Comparison of ENCODE assay signal across 9 mouse cellular contexts in the genomic region with DNA sequence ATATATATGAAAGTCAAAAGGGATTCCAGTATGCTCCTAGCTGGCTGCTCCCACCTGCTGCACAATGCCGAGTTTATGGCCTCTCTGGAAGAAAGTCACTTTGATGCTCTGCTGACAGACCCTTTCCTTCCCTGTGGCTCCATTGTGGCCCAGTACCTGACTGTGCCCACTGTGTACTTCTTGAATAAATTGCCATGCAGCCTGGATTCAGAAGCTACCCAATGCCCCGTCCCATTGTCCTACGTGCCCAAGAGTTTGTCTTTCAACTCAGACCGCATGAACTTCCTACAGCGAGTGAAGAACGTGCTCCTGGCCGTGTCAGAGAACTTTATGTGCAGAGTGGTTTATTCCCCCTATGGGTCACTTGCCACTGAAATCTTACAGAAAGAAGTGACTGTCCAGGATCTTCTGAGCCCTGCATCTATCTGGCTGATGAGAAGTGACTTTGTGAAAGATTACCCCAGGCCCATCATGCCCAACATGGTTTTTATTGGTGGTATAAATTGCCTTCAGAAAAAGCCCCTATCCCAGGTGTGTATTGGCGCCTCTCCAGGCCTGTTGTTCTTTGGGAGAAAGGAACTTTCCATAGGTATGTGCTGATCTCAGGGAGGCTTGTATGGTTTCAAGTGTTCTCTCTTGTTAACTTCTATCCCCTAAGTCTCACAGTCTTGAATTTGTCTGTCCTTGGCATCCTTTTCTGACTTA. TPM values are rescaled to one million over a fixed set of nuclear protein-coding genes. Genes with fewer than 3 reads are reported as not detected.
A peak's percentile ranks its signal among the peaks of the same experiment; 100 is the strongest.
DNase-seq lines count a peak whose midpoint lies in the region; ATAC-seq and TF ChIP-seq lines count a peak whose summit lies in the region.
"Had no signal": no experiment of that assay in that cellular context is flagged by ENCODE, and none has a peak within 500 bp of the region (broad histone marks: within the 10 kb centered on the region; RNA-seq: fewer than 3 reads in every experiment).

No protein-coding gene starts in this region.

- no peak overlapping the region for H3K27ac ChIP-seq in midbrain, embryonic 10.5 days (replicated peaks)
- H3K27ac ChIP-seq in midbrain, embryonic 13.5 days: no peak overlapping the region
- no peak overlapping the region for H3K27ac ChIP-seq in intestine, postnatal 0 days (ENCODE audit: low read depth, low read length)
- H3K27ac ChIP-seq in stomach, embryonic 16.5 days (ENCODE audit: low read length): no peak overlapping the region

- H3K4me3 ChIP-seq in midbrain, embryonic 10.5 days: no peak overlapping the region
- H3K4me3 ChIP-seq in midbrain, embryonic 13.5 days (replicated peaks): no peak overlapping the region
- H3K4me3 ChIP-seq in intestine, postnatal 0 days (ENCODE audit: low read depth, low read length): no peak overlapping the region
- H3K4me3 ChIP-seq in stomach, embryonic 16.5 days (replicated peaks; ENCODE audit: low read length): no peak overlapping the region

- peaks cover 3% of the 10 kb centered on the region for H3K9me3 ChIP-seq in midbrain, embryonic 10.5 days (replicated peaks)
- peaks cover 59% of the 10 kb centered on the region for H3K9me3 ChIP-seq in midbrain, embryonic 13.5 days
- H3K9me3 ChIP-seq in intestine, postnatal 0 days (ENCODE audit: control insufficient read depth): peaks cover 49% of the 10 kb centered on the region
- peaks cover 56% of the 10 kb centered on the region for H3K9me3 ChIP-seq in stomach, embryonic 16.5 days (replicated peaks; ENCODE audit: control insufficient read depth, low read length)

- no peak for TF ChIP-seq CTCF in intestine, postnatal 0 days (IDR thresholded peaks at IDR 0.05; ENCODE audit: low read depth)

- H3K27me3 ChIP-seq in midbrain, embryonic 10.5 days (ENCODE audit: low read depth, poor library complexity, severe bottlenecking): 0 out of 2 replicates have a peak, but pooled peaks cover 1% of the 10 kb centered on the region
- no peaks in the 10 kb centered on the region for H3K27me3 ChIP-seq in midbrain, embryonic 13.5 days
- no peaks in the 10 kb centered on the region for H3K27me3 ChIP-seq in intestine, postnatal 0 days (replicated peaks; ENCODE audit: control insufficient read depth, insufficient read depth, low read length)
- no peaks in the 10 kb centered on the region for H3K27me3 ChIP-seq in stomach, embryonic 16.5 days (ENCODE audit: control insufficient read depth, insufficient read depth, low read length)
- H3K27me3 ChIP-seq: CH12.LX had no signal

- H3K9ac ChIP-seq in midbrain, embryonic 13.5 days (replicated peaks): no peak overlapping the region
- no peak overlapping the region for H3K9ac ChIP-seq in intestine, postnatal 0 days (ENCODE audit: low read depth, low read length)
- no peak overlapping the region for H3K9ac ChIP-seq in stomach, embryonic 16.5 days (ENCODE audit: low read length)

- 64% methylated on average over 8 of the region's 8 CpGs for WGBS in midbrain, embryonic 10.5 days
- 62% methylated on average over 8 of the region's 8 CpGs for WGBS in midbrain, embryonic 13.5 days
- 57% methylated on average over 8 of the region's 8 CpGs for WGBS in intestine, postnatal 0 days
- WGBS in stomach, embryonic 16.5 days: 60% methylated on average over 8 of the region's 8 CpGs

- ATAC-seq in midbrain, embryonic 13.5 days: no peak
- peak; percentile 1; the same call in 1 of the 2 replicates for ATAC-seq in intestine, postnatal 0 days
- 0 out of 2 replicates have a peak, but pooled peaks have one; percentile 15 for ATAC-seq in stomach, embryonic 16.5 days (ENCODE audit: insufficient read depth, low FRiP score)

- H3K4me2 ChIP-seq in midbrain, embryonic 13.5 days (replicated peaks): no peak overlapping the region
- peak overlapping the region; percentile 0 for H3K4me2 ChIP-seq in intestine, postnatal 0 days (replicated peaks; ENCODE audit: low read depth)
- no peak overlapping the region for H3K4me2 ChIP-seq in stomach, embryonic 16.5 days (ENCODE audit: low read depth, low read length)

- H3K36me3 ChIP-seq in midbrain, embryonic 10.5 days: no peaks in the 10 kb centered on the region
- no peaks in the 10 kb centered on the region for H3K36me3 ChIP-seq in midbrain, embryonic 13.5 days
- H3K36me3 ChIP-seq in intestine, postnatal 0 days (ENCODE audit: control insufficient read depth, insufficient read depth): no peaks in the 10 kb centered on the region
- no peaks in the 10 kb centered on the region for H3K36me3 ChIP-seq in stomach, embryonic 16.5 days (ENCODE audit: control insufficient read depth, insufficient read depth, low read length)

- H3K4me1 ChIP-seq in midbrain, embryonic 10.5 days: no peaks in the 10 kb centered on the region
- H3K4me1 ChIP-seq in midbrain, embryonic 13.5 days (replicated peaks): no peaks in the 10 kb centered on the region
- 0 out of 2 replicates have a peak, but pooled peaks cover 2% of the 10 kb centered on the region for H3K4me1 ChIP-seq in intestine, postnatal 0 days (replicated peaks; ENCODE audit: control insufficient read depth, insufficient read depth, low read length)
- H3K4me1 ChIP-seq in stomach, embryonic 16.5 days (ENCODE audit: control insufficient read depth, insufficient read depth, low read length): no peaks in the 10 kb centered on the region

- DNase-seq in cerebellum, postnatal 10 days: peak; percentile 14 to 19
- DNase-seq in cerebellum, adult 8-10 months: no peak
- peak; percentile 25 for DNase-seq in midbrain, embryonic 10.5 days (ENCODE audit: low spot score)
- no peak for DNase-seq in cerebellum, postnatal 4 days (ENCODE audit: low spot score in 2 of 2)
- no peak for DNase-seq in right cerebral cortex, adult 18-20 months

RNA-seq across cellular contexts. Expression of a gene that starts 0.7 kb away (rescaled TPM):
- polyA plus RNA-seq in midbrain, embryonic 10.5 days (2016; fragmentation: Nextera tagmentation; extraction: Ambion mirVana): not detected in 2 replicates
- not detected in 2 replicates for polyA plus RNA-seq in midbrain, embryonic 13.5 days (2015; fragmentation: Nextera tagmentation; extraction: Ambion mirVana)
- 80.7 and 84.0 TPM in 2 replicates for polyA plus RNA-seq in intestine, postnatal 0 days (2015; fragmentation: Nextera tagmentation; extraction: Ambion mirVana)
- polyA plus RNA-seq in stomach, embryonic 16.5 days (2015; fragmentation: Nextera tagmentation; extraction: Ambion mirVana): 13.6 and 14.1 TPM in 2 replicates

RNA-seq across cellular contexts. Expression of a gene that starts 6.9 kb away (rescaled TPM):
- polyA plus RNA-seq in midbrain, embryonic 10.5 days (2016; fragmentation: Nextera tagmentation; extraction: Ambion mirVana): 10.7 and 11.1 TPM in 2 replicates
- polyA plus RNA-seq in midbrain, embryonic 13.5 days (2015; fragmentation: Nextera tagmentation; extraction: Ambion mirVana): 13.9 and 16.2 TPM in 2 replicates
- polyA plus RNA-seq in intestine, postnatal 0 days (2015; fragmentation: Nextera tagmentation; extraction: Ambion mirVana): 11.5 and 13.7 TPM in 2 replicates
- polyA plus RNA-seq in stomach, embryonic 16.5 days (2015; fragmentation: Nextera tagmentation; extraction: Ambion mirVana): 6.6 and 7.6 TPM in 2 replicates

RNA-seq across cellular contexts. Expression of a gene that starts 12.1 kb away (rescaled TPM):
- polyA plus RNA-seq in midbrain, embryonic 10.5 days (2016; fragmentation: Nextera tagmentation; extraction: Ambion mirVana): not detected in 2 replicates
- polyA plus RNA-seq in midbrain, embryonic 13.5 days (2015; fragmentation: Nextera tagmentation; extraction: Ambion mirVana): 0.09 TPM in 1 of 2 replicates, not detected in the other
- 0.05 and 0.16 TPM in 2 replicates for polyA plus RNA-seq in intestine, postnatal 0 days (2015; fragmentation: Nextera tagmentation; extraction: Ambion mirVana)
- polyA plus RNA-seq in stomach, embryonic 16.5 days (2015; fragmentation: Nextera tagmentation; extraction: Ambion mirVana): 0.25 and 0.43 TPM in 2 replicates

RNA-seq across cellular contexts. Expression of a gene that starts 14.3 kb away (rescaled TPM):
- polyA plus RNA-seq in midbrain, embryonic 10.5 days (2016; fragmentation: Nextera tagmentation; extraction: Ambion mirVana): 0.91 and 1.3 TPM in 2 replicates
- 0.68 and 1.0 TPM in 2 replicates for polyA plus RNA-seq in midbrain, embryonic 13.5 days (2015; fragmentation: Nextera tagmentation; extraction: Ambion mirVana)
- 0.29 and 0.94 TPM in 2 replicates for polyA plus RNA-seq in intestine, postnatal 0 days (2015; fragmentation: Nextera tagmentation; extraction: Ambion mirVana)
- 1.6 and 1.7 TPM in 2 replicates for polyA plus RNA-seq in stomach, embryonic 16.5 days (2015; fragmentation: Nextera tagmentation; extraction: Ambion mirVana)

RNA-seq across cellular contexts. Expression of a gene that starts 46.7 kb away (rescaled TPM):
- polyA plus RNA-seq in midbrain, embryonic 10.5 days (2016; fragmentation: Nextera tagmentation; extraction: Ambion mirVana): not detected in 2 replicates
- polyA plus RNA-seq in midbrain, embryonic 13.5 days (2015; fragmentation: Nextera tagmentation; extraction: Ambion mirVana): not detected in 2 replicates
- polyA plus RNA-seq in intestine, postnatal 0 days (2015; fragmentation: Nextera tagmentation; extraction: Ambion mirVana): not detected in 2 replicates
- polyA plus RNA-seq in stomach, embryonic 16.5 days (2015; fragmentation: Nextera tagmentation; extraction: Ambion mirVana): 0.10 TPM in 1 of 2 replicates, not detected in the other

Comparison
In these comparisons a context has a peak if more than half of its experiments do, and no peak if none do; other contexts are left out.
1. DNase-seq: peak in cerebellum, postnatal 10 days (2 of 2) and midbrain, embryonic 10.5 days (single experiment); none in cerebellum, adult 8-10 months (single experiment), cerebellum, postnatal 4 days (0 of 2) and right cerebral cortex, adult 18-20 months (single experiment).
2. RNA of a gene that starts 0.7 kb away (polyA plus RNA-seq): 80.7 to 84.0 TPM in intestine, postnatal 0 days and 13.6 to 14.1 TPM in stomach, embryonic 16.5 days; not detected in midbrain, embryonic 10.5 days and not detected in midbrain, embryonic 13.5 days; every median in the first group is over 10 times any median in the second.